Mouse (Mus musculus): ENCODE results near the gene Meox2.
A peak's percentile ranks its signal among the peaks of the same experiment; 100 is the strongest.
"Not testable (repeated sequence)": the region's sequence is repeated elsewhere in the genome, so short reads cannot be mapped to it uniquely, and the experiment has no call there.

The Meox2 gene

GRCm38 (mm10) chr12:37108390-37108738 is at the start of gene Meox2:
Gene Meox2 (plus strand): TSS chr12:37108540.
- DNase-seq (ENCODE audit: low read depth), result no peak

- DNase-seq (ENCODE audit: low read depth), result no peak
Observed at GRCm38 (mm10) chr12:37072636-37073035, 35.7 kb upstream of the Meox2 start.

GRCm38 (mm10) chr12:37077308-37077707 is 31.0 kb upstream of the Meox2 start:
- peak; percentile 6 for DNase-seq (ENCODE audit: low read depth)

DNA sequence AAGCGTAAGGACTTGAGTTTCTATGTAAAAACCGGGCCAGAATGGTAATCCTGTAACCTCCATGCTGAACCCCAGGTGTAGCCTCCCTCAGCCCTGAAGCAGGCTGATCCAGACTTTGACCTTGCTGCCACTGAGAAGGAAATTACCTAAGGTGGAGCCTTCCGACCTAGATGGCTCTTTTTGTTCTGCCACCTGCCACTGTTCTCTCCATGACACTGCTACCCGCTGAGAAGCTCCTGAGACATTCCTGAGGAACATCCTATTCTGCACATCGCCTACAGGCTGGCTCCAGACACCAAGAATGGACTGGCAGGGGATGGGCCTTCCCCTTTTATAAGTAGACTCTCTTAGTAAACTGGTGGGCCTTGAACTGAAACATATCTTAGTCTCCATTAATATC is 28.3 kb upstream of the Meox2 start:
- DNase-seq (ENCODE audit: low read depth), result not testable (repeated sequence)

DNA sequence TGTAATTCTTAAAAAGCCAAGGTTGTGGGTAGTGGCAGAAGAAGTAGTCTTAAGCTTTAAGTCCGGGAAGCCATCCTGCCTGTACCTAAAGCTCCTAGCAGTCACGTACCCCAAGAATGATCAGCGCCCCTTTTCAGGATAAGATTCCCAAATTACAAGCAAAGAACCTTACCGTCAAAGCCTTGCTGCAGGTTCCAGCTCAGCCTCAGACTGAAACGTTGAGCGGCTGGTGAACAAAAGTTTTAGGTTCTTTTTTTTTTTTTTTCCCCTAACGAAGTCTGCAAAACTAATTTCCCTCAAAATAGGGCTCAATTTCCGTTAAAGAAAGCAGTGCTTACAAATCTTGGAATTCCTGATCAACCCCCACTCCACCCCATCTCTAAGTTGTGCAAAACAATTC is 1.8 kb upstream of the Meox2 start:
- no peak for DNase-seq (ENCODE audit: low read depth)

- no peak for DNase-seq (ENCODE audit: low read depth)
Observed at GRCm38 (mm10) chr12:37107150-37107549, 1.2 kb upstream of the Meox2 start.

DNA sequence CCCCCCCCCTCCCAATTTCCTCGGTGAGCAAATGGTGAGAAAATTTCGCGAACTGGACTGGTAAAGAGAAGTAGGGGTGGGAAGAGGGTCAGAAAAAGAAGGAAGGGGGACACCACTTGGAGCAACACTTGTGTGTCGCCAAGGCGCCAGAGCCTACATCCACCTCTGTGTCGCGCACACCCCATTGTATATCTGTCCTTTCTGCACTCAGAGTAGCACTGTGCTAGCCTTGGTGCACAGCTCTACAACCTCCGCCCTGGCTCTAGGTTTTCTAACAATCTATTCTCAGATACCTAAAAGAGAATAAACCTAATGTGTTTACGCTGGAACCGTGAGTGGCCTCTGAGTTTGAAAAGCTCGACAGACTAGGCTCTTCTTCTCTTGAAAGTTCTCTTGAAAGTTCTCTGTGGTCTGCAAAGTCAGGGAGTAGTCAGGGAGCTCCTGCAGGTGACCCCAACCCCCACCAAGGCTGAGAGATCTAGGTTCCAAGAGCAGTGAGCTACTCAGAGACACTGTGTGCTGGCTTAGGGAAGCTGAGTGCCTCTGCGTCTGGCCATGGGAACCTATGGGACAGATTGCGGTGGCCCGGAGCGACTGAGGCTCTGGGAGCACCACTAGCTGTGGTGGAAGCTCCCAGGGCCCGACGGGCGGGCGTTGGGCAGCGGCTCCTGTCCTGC is 489 bp upstream of the Meox2 start:
- no peak for DNase-seq (ENCODE audit: low read depth)

- no peak for DNase-seq (ENCODE audit: low read depth)
Observed at GRCm38 (mm10) chr12:37108819-37109473, 606 bp downstream of the Meox2 start.

- DNase-seq (ENCODE audit: low read depth), result no peak
Observed at GRCm38 (mm10) chr12:37109474-37110012, 1.2 kb downstream of the Meox2 start.

GRCm38 (mm10) chr12:37110977-37111376 is 2.6 kb downstream of the Meox2 start:
- DNase-seq (ENCODE audit: low read depth), result no peak

DNA sequence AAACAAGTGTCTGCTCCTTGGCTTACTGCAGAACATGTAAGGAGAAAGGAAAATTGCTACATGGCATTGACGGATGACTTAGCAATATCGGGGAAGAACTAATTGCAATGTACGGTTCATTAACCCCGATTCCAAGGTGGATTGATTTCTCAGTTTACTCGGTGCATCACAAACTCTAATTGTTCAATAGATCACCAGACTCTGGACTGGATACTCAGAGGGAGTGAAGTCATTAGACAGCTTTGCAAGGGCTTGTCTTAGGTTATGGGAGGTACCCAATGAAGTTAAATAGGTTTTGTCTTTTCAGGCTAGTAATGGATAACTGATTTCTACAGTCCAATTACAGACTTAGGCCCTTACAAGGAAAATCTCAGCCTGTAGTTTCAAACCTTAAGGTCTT is 10.9 kb downstream of the Meox2 start:
- DNase-seq (ENCODE audit: low read depth), result no peak

DNA sequence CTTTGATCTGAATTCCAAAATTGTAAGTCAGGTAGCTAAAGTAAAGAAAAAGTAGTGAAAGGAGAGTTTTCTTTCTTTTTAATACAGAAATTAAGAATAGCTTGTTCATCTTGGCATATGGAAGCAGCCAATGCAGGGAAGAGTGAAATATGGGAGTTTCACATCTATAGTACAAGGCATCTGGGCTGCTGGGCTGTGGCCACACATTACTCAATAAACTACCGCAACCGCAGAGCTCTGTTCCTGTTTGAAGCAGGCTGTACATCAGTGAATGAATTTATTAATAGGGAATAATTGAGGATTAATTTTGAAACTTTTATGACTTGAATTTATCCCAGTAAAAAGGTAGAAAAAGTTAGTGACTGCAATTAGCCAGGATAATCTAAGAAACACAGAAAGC is 15.4 kb downstream of the Meox2 start:
- no peak for DNase-seq (ENCODE audit: low read depth)

GRCm38 (mm10) chr12:37142080-37142703 is 33.9 kb downstream of the Meox2 start:
- DNase-seq (ENCODE audit: low read depth), result no peak

DNA sequence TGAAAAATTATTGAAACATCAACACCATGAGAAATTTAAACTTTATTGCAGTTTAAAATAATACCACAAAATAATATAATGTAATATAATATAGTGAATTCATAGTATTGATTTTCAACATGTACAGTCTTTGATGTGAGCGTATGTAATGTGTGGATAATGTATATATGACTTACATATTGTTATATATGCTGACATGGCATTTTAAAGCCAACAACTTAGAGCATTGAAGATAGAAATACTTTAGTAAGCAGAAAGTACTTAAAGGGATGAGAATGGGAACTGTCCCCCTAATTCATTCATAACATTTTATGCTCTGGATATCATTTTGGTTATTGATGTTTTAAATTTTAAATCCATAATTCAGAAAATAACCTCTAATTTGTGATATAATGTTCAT is 35.5 kb downstream of the Meox2 start:
- DNase-seq (ENCODE audit: low read depth), result no peak

DNA sequence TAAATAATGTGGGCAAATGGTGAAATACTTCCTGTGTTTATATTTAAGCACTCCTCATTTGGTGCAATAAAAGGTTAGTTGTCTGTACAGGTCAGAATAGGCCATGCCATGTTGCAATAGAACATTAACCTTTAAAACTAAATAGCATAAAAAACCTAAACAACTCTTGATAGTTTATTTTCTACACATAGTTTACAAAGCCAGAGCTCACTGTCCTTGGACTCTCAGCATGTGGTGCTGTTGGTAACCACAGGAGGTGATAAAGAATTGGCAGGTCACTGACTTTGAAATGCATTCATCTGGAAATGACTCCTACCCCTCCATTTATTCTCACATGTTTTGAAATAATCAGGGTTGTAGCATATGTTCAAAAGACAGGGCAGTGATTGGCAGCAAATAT is 59.4 kb downstream of the Meox2 start:
- no peak for DNase-seq (ENCODE audit: low read depth)

GRCm38 (mm10) chr12:37173324-37173723 is 65.0 kb downstream of the Meox2 start:
- DNase-seq (ENCODE audit: low read depth), result no peak

- DNase-seq (ENCODE audit: low read depth), result peak; percentile 2
Observed at GRCm38 (mm10) chr12:37183689-37184088, 75.3 kb downstream of the Meox2 start.

GRCm38 (mm10) chr12:37188940-37189488 is 80.7 kb downstream of the Meox2 start:
- no peak for DNase-seq (ENCODE audit: low read depth)

Measured in 416B (cell line).